Mouse (Mus musculus) kidney, embryonic 14.5 days (tissue): ENCODE results near the gene Gm15319. TPM values are rescaled to one million over a fixed set of nuclear protein-coding genes. Genes with fewer than 3 reads are reported as not detected.
A peak's percentile ranks its signal among the peaks of the same experiment; 100 is the strongest.
"Not testable (repeated sequence)": the region's sequence is repeated elsewhere in the genome, so short reads cannot be mapped to it uniquely, and the experiment has no call there.

Experiments
- ATAC-seq: fragments of 200-750 bp; cut with Nextera tagmentation; 2 replicates; pipeline ENCODE4 v1.8.0; 2017; ENCODE audit warnings: moderate number of reproducible peaks, mild to moderate bottlenecking, moderate TSS enrichment, moderate library complexity; ENCODE audit not compliant: low FRiP score, low TSS enrichment
- H3K27ac ChIP-seq: fragments of 300-500 bp; sonication (generic); 2 replicates; pipeline ENCODE4 v1.5.1; 2014; ENCODE audit warnings: low read depth, mild to moderate bottlenecking, low read length, moderate library complexity, mixed read lengths
- H3K27me3 ChIP-seq: fragments of 300-500 bp; sonication (generic); 2 replicates; pipeline ENCODE4 v1.6.1; 2014; ENCODE audit warnings: mild to moderate bottlenecking, low read length; ENCODE audit not compliant: control insufficient read depth, insufficient read depth
- H3K36me3 ChIP-seq: fragments of 300-500 bp; sonication (generic); 2 replicates; pipeline ENCODE4 v1.6.1; 2014; ENCODE audit warnings: low read length, mixed read lengths; ENCODE audit not compliant: control insufficient read depth, insufficient read depth
- H3K4me1 ChIP-seq: fragments of 300-500 bp; sonication (generic); 2 replicates; pipeline ENCODE4 v1.6.1; 2014; ENCODE audit warnings: low read length, mixed read lengths; ENCODE audit not compliant: control insufficient read depth, insufficient read depth
- H3K4me2 ChIP-seq: fragments of 300-500 bp; sonication (generic); replicated peaks from 2 replicates; pipeline ENCODE4 v1.6.1; 2014; ENCODE audit warnings: low read depth, mild to moderate bottlenecking, low read length
- H3K4me3 ChIP-seq: fragments of 300-500 bp; sonication (generic); 2 replicates; pipeline ENCODE4 v1.5.1; 2014; ENCODE audit warnings: mild to moderate bottlenecking, low read length
- H3K9ac ChIP-seq: fragments of 300-500 bp; sonication (generic); 2 replicates; pipeline ENCODE4 v1.6.1; 2014; ENCODE audit warnings: low read depth, mild to moderate bottlenecking, low read length, moderate library complexity
- H3K9me3 ChIP-seq: fragments of 300-500 bp; sonication (generic); 2 replicates; pipeline ENCODE4 v1.6.1; 2016; ENCODE audit warnings: low read length; ENCODE audit not compliant: control insufficient read depth
- WGBS: fragments of 180-500 bp; shearing (Covaris S2); extraction: QIAGEN DNeasy Blood & Tissue Kit; methylation state at CpG from one replicate; pipeline ENCODE4 v1.1.7; 2014; 5-methylcytosine and 5-hydroxymethylcytosine counted together
- polyA plus RNA-seq: library from polyadenylated mRNA; unstranded; fragments of >200 nt; fragmentation: Nextera tagmentation; extraction: Ambion mirVana; gene quantifications from 2 replicates; pipeline ENCODE4 v1.2.1, GENCODE M21; 2014

The Gm15319 gene
- polyA plus RNA-seq, 1 experiment from 2014 or later = 0.27 TPM

GRCm38 (mm10) chr8:20381637-20382036 lies 18.6 kb upstream of the Gm15319 start:
- not testable (repeated sequence) for H3K27me3 ChIP-seq, H3K36me3 ChIP-seq, H3K9me3 ChIP-seq, H3K9ac ChIP-seq, ATAC-seq, H3K27ac ChIP-seq, H3K4me3 ChIP-seq, H3K4me1 ChIP-seq, H3K4me2 ChIP-seq
- WGBS = 91% methylated on average over 2 of the region's 3 CpGs

DNA sequence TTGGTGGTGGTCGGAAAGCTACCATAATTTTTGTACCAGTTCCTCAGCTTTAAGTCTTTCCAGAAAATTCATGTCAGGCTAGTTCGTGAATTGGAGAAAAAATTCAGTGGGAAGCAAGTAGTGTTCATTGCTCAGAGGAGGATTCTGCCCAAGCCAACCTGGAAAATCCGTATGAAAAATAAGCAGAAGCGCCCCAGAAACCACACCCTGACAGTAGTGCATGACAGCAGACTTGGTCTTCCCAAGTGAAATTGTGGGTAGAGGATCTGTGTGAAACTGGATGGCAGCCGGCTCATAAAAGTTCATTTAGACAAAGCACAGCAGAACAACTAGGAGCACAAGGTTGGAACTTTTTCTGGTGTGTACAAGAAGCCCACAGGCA lies 18.2 kb upstream of the Gm15319 start:
- not testable (repeated sequence) for H3K4me3 ChIP-seq, ATAC-seq, H3K36me3 ChIP-seq, H3K27me3 ChIP-seq, H3K27ac ChIP-seq, H3K4me1 ChIP-seq, H3K4me2 ChIP-seq, H3K9ac ChIP-seq, H3K9me3 ChIP-seq
- no CpG with 5 or more reads among the region's 5 CpGs for WGBS

- ATAC-seq = peak; percentile 62
- not testable (repeated sequence) for H3K4me1 ChIP-seq, H3K27me3 ChIP-seq, H3K36me3 ChIP-seq, H3K27ac ChIP-seq, H3K4me2 ChIP-seq, H3K4me3 ChIP-seq, H3K9me3 ChIP-seq, H3K9ac ChIP-seq
- WGBS = 88% methylated on average over 6 of the region's 7 CpGs
Observed at GRCm38 (mm10) chr8:20380590-20381238, 17.7 kb upstream of the Gm15319 start.

DNA sequence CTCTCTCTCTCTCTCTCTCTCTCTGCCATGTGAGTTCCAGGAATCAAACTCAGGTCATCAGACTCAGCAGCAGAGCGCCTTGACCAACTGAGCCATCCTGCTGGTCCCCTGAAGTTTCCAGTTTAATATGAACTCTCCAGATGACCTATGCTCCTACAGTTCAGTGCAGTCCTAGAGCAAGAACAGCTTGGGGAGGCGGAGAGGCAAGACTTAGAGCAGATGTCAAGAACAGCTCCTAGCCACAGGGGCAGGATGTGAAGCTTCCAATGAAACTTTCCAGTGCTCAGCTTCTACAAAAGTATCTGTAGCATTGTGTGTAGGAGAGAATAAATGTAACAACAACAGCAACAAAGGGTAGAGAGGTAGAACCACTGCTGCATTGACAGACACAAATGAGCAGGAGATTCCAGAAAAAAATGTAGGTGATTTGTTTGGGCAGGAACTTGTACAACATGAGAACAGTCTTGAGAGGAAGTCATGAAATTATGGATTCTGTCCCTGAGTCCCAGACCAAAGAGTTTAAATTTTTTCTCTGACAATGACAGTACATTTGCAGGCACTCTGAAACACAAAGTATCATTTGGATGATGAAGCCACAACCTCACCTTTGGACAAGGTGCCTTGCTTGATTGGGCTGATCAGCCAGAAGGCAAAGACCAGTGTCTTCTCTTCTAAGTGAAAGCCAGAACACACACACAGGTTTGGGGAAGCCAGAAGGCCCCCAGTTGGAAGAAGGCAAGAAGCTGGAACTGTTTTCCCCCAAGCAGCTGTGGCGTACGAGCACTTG lies 16.8 kb upstream of the Gm15319 start:
- not testable (repeated sequence) for H3K27ac ChIP-seq, H3K36me3 ChIP-seq, H3K4me1 ChIP-seq, H3K4me2 ChIP-seq, H3K9me3 ChIP-seq, H3K27me3 ChIP-seq, H3K9ac ChIP-seq, H3K4me3 ChIP-seq
- no CpG with 5 or more reads among the region's 4 CpGs for WGBS
- 0 out of 2 replicates have a peak, but pooled peaks have one; percentile 9 for ATAC-seq

DNA sequence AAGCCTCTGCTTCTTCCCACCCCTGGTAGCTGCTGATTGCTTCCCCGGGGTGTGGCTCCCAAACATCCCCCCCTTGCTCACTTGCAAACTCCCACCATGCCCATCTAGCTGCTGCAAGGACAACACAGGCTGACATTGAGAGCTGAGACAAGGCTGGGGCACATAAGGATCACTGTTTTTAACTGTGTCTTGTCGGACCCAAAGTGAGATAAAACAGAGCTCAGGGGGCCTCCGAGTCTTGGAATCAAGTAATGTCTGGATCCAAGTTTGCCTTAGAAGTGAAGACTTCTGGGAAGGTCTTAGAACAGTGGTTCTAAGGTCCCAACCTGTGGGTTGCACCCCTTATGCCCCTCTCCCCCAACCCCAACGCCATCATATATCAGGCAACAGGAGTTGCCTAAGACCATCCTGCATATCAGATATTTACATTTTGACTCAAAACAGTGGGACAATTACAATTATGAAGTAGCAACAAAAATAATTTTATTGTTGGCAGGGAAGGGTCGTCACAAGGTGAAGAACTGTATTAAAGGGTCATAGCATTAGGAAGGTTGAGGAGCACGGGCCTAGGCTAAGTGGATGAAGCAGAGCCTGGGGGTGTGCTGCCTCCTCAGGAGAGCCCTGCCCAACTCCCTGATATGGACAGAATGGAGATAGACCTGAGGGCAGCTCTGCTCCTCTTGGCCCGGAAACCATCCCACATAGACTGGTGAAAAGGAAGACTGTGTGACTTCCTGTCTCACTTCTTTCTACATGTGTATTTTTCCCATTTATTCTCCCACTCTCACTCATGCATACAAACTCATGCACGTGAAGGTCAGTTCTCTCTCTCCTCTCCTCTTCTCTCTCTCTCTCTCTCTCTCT lies 16.0 kb upstream of the Gm15319 start:
- not testable (repeated sequence) for H3K4me2 ChIP-seq, H3K36me3 ChIP-seq, H3K4me1 ChIP-seq, H3K9ac ChIP-seq, H3K27ac ChIP-seq, H3K9me3 ChIP-seq, H3K27me3 ChIP-seq, H3K4me3 ChIP-seq
- WGBS = 88% methylated on average over 4 of the region's 8 CpGs
- peak; percentile 81 for ATAC-seq

- not testable (repeated sequence) for H3K4me2 ChIP-seq, H3K27ac ChIP-seq, H3K27me3 ChIP-seq, H3K4me1 ChIP-seq, H3K9ac ChIP-seq, H3K9me3 ChIP-seq, ATAC-seq, H3K4me3 ChIP-seq, H3K36me3 ChIP-seq
- WGBS = 82% methylated on average over 4 of the region's 8 CpGs
Observed at GRCm38 (mm10) chr8:20378353-20378752, 15.3 kb upstream of the Gm15319 start.

DNA sequence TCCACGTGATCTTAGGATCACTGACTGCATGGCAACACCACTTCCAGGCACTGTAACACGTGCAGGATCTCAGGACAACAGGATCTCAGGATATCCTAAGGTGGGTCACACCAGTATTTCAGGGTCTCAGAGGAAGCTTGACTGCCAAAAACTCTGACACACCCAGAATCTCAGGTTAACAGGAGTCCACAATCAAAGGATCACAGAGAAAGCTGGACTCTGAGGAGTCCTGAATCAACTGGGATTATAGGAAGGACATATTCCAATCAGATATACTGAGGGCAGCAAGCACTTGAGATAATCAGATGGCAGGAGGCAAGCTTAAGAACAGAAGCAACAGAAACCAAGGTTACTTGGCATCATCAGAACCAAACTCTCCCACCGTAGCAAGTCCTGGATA lies 12.7 kb upstream of the Gm15319 start:
- H3K27me3 ChIP-seq, H3K4me1 ChIP-seq, H3K27ac ChIP-seq, ATAC-seq, H3K9me3 ChIP-seq, H3K4me2 ChIP-seq, H3K4me3 ChIP-seq, H3K9ac ChIP-seq, H3K36me3 ChIP-seq: not testable (repeated sequence)
- no CpG with 5 or more reads among the region's 3 CpGs for WGBS

DNA sequence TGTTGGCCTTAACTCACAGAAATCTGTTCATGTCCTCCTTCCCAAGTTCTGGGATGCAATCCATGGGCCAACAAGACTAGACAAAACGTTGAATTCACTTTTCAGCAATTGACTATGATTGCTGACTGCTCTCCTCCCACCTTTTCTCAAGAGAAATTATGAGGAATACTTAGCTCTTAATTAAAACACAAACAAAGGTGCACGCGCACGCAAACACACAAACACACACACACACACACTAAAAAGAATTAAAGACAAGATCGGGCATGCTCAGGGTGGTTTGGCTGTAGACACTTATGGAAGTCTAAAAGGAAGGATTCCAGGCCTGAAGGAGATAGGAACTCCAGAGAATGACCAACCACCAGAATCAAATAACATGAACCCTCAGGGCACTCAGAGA lies 6.6 kb downstream of the Gm15319 start:
- not testable (repeated sequence) for H3K4me3 ChIP-seq, H3K27ac ChIP-seq, H3K4me1 ChIP-seq, H3K4me2 ChIP-seq, ATAC-seq, H3K27me3 ChIP-seq, H3K9me3 ChIP-seq, H3K9ac ChIP-seq, H3K36me3 ChIP-seq
- WGBS = 86% methylated on average over 5 of the region's 5 CpGs

DNA sequence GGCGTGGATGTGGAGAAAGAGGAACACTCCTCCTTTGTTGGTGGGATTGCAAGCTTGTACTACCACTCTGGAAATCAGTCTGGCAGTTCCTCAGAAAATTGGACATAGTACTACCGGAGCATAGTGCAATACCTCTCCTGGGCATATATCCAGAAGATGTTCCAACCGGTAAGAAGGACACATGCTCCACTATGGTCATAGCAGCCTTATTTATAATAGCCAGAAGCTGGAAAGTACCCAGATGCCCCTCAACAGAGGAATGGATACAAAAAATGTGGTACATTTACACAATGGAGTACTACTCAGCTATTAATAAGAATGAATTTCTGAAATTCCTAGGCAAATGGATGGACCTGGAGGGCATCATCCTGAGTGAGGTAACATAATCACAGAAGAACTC lies 9.4 kb downstream of the Gm15319 start:
- H3K4me2 ChIP-seq, H3K27me3 ChIP-seq, H3K4me1 ChIP-seq, ATAC-seq, H3K4me3 ChIP-seq, H3K9me3 ChIP-seq, H3K36me3 ChIP-seq, H3K9ac ChIP-seq, H3K27ac ChIP-seq: not testable (repeated sequence)
- 85% methylated on average over 1 of the region's 3 CpGs for WGBS
